Mouse (Mus musculus) lung, embryonic 14.5 days (tissue): ENCODE measurements at regions not wholly inside any gene's neighbourhood (a gene's known extent, or its start where the extent isn't known, plus 50 kb on each side); places are given as distances from the start of the nearest gene placed in this dataset.
"Not testable (repeated sequence)": the region's sequence is repeated elsewhere in the genome, so short reads cannot be mapped to it uniquely, and the experiment has no call there.

Experiments
- ATAC-seq: fragments of 200-750 bp; cut with Nextera tagmentation; 2 replicates; pipeline ENCODE4 v1.8.0; 2017; ENCODE audit warnings: mild to moderate bottlenecking, moderate TSS enrichment, moderate library complexity; ENCODE audit not compliant: insufficient read depth
- DNase-seq: peaks from one replicate; pipeline ENCODE4 v3.0.0-alpha.2; 2015
- H3K27ac ChIP-seq: fragments of 300-500 bp; sonication (generic); 2 replicates; pipeline ENCODE4 v1.5.1; 2014; ENCODE audit warnings: low read depth, mild to moderate bottlenecking, moderate library complexity
- H3K27me3 ChIP-seq: fragments of 300-500 bp; sonication (generic); 2 replicates; pipeline ENCODE4 v1.6.1; 2014; ENCODE audit warnings: low read length, control low read depth; ENCODE audit not compliant: insufficient read depth
- H3K36me3 ChIP-seq: fragments of 300-500 bp; sonication (generic); 2 replicates; pipeline ENCODE4 v1.6.1; 2014; ENCODE audit warnings: control low read depth; ENCODE audit not compliant: insufficient read depth
- H3K4me1 ChIP-seq: fragments of 300-500 bp; sonication (generic); 2 replicates; pipeline ENCODE4 v1.6.1; 2014; ENCODE audit warnings: antibody characterized with exemption, control low read depth; ENCODE audit not compliant: insufficient read depth
- H3K4me2 ChIP-seq: fragments of 300-500 bp; sonication (generic); 2 replicates; pipeline ENCODE4 v1.6.1; 2014; ENCODE audit warnings: mild to moderate bottlenecking
- H3K4me3 ChIP-seq: fragments of 300-500 bp; sonication (generic); 2 replicates; pipeline ENCODE4 v1.5.1; 2014; ENCODE audit warnings: low read depth, low read length
- H3K9ac ChIP-seq: fragments of 300-500 bp; sonication (generic); 2 replicates; pipeline ENCODE4 v1.6.1; 2014
- H3K9me3 ChIP-seq: fragments of 300-500 bp; sonication (generic); 2 replicates; pipeline ENCODE4 v1.6.1; 2016; ENCODE audit warnings: low read depth, low read length, control low read depth
- CTCF ChIP-seq: IDR thresholded peaks from 2 replicates; pipeline ENCODE4 v1.5.1; 2016; ENCODE audit warnings: antibody characterized with exemption, low read depth
- WGBS: fragments of 180-500 bp; shearing (Covaris S2); extraction: QIAGEN DNeasy Blood & Tissue Kit; methylation state at CpG from one replicate; pipeline ENCODE4 v1.1.7; 2014; 5-methylcytosine and 5-hydroxymethylcytosine counted together

- Histone ChIP-seq H3K36me3 (no peaks in the 10 kb centered on the region), H3K9ac (no peak overlapping the region), H3K4me1 (no peaks in the 10 kb centered on the region), H3K4me3 (no peak overlapping the region), H3K9me3 (no peaks in the 10 kb centered on the region), H3K27ac (no peak overlapping the region), H3K4me2 (no peak overlapping the region), H3K27me3 (no peaks in the 10 kb centered on the region)
- WGBS: 7% methylated on average over 4 of the region's 4 CpGs
- TF ChIP-seq CTCF: no peak
- ATAC-seq (no peak), DNase-seq (no peak)
Observed at GRCm38 (mm10) chr13:79765437-79765838, 1117.7 kb upstream of the Arrdc3 start.

GRCm38 (mm10) chr13:79784991-79785666, 1098.1 kb upstream of the Arrdc3 start:
- H3K9ac ChIP-seq: no peak overlapping the region
- ATAC-seq (no peak), DNase-seq (peak; percentile 46)
- TF ChIP-seq CTCF: no peak
- H3K4me1 ChIP-seq: no peaks in the 10 kb centered on the region
- H3K4me2 ChIP-seq: no peak overlapping the region
- H3K27ac ChIP-seq: no peak overlapping the region
- no peaks in the 10 kb centered on the region for H3K36me3 ChIP-seq
- 83% methylated on average over 1 of the region's 1 CpGs for WGBS
- H3K9me3 ChIP-seq: no peaks in the 10 kb centered on the region
- no peaks in the 10 kb centered on the region for H3K27me3 ChIP-seq
- H3K4me3 ChIP-seq: no peak overlapping the region

- Histone ChIP-seq H3K4me1 (no peaks in the 10 kb centered on the region), H3K4me2 (no peak overlapping the region), H3K9me3 (no peaks in the 10 kb centered on the region), H3K27ac (no peak overlapping the region), H3K9ac (no peak overlapping the region), H3K36me3 (no peaks in the 10 kb centered on the region), H3K4me3 (no peak overlapping the region), H3K27me3 (no peaks in the 10 kb centered on the region)
- DNase-seq: no peak
- ATAC-seq: no peak
- TF ChIP-seq CTCF: no peak
- WGBS: 83% methylated on average over 2 of the region's 2 CpGs
Observed at GRCm38 (mm10) chr13:79801591-79801990, 1081.6 kb upstream of the Arrdc3 start.

GRCm38 (mm10) chr13:79835592-79835991, 1047.6 kb upstream of the Arrdc3 start:
- Histone ChIP-seq H3K4me2 (no peak overlapping the region), H3K4me1 (no peaks in the 10 kb centered on the region), H3K27ac (no peak overlapping the region), H3K9me3 (no peaks in the 10 kb centered on the region), H3K9ac (no peak overlapping the region), H3K36me3 (no peaks in the 10 kb centered on the region), H3K4me3 (no peak overlapping the region), H3K27me3 (no peaks in the 10 kb centered on the region)
- 76% methylated on average over 1 of the region's 1 CpGs for WGBS
- TF ChIP-seq CTCF: no peak
- DNase-seq: no peak
- ATAC-seq: no peak

- TF ChIP-seq CTCF: peak; percentile 38
- Histone ChIP-seq H3K36me3 (no peaks in the 10 kb centered on the region), H3K27me3 (no peaks in the 10 kb centered on the region), H3K9me3 (no peaks in the 10 kb centered on the region), H3K4me3 (no peak overlapping the region), H3K4me1 (no peaks in the 10 kb centered on the region), H3K4me2 (no peak overlapping the region), H3K9ac (no peak overlapping the region), H3K27ac (no peak overlapping the region)
- DNase-seq: peak; percentile 50
- WGBS: 51% methylated on average over 2 of the region's 2 CpGs
- ATAC-seq: no peak
Observed at GRCm38 (mm10) chr13:79844800-79845199, 1038.4 kb upstream of the Arrdc3 start.

GRCm38 (mm10) chr13:79867501-79867900, 1015.7 kb upstream of the Arrdc3 start:
- H3K9me3 ChIP-seq, H3K9ac ChIP-seq, H3K4me1 ChIP-seq, H3K4me3 ChIP-seq, H3K27ac ChIP-seq, H3K36me3 ChIP-seq, DNase-seq, H3K27me3 ChIP-seq, H3K4me2 ChIP-seq, ATAC-seq: not testable (repeated sequence)
- 58% methylated on average over 1 of the region's 1 CpGs for WGBS

GRCm38 (mm10) chr13:79868481-79869225, 1014.5 kb upstream of the Arrdc3 start:
- H3K9ac ChIP-seq: no peak overlapping the region
- no peak overlapping the region for H3K27ac ChIP-seq
- H3K4me1 ChIP-seq: no peaks in the 10 kb centered on the region
- H3K4me3 ChIP-seq: no peak overlapping the region
- ATAC-seq (no peak), DNase-seq (no peak)
- no peak overlapping the region for H3K4me2 ChIP-seq
- 61% methylated on average over 2 of the region's 2 CpGs for WGBS
- no peaks in the 10 kb centered on the region for H3K36me3 ChIP-seq
- 0 out of 2 replicates have a peak, but pooled peaks cover 3% of the 10 kb centered on the region for H3K9me3 ChIP-seq
- H3K27me3 ChIP-seq: no peaks in the 10 kb centered on the region
- TF ChIP-seq CTCF: no peak
